Mouse (Mus musculus): ENCODE measurements around the gene Rundc3a.

Rundc3a gene

DNA sequence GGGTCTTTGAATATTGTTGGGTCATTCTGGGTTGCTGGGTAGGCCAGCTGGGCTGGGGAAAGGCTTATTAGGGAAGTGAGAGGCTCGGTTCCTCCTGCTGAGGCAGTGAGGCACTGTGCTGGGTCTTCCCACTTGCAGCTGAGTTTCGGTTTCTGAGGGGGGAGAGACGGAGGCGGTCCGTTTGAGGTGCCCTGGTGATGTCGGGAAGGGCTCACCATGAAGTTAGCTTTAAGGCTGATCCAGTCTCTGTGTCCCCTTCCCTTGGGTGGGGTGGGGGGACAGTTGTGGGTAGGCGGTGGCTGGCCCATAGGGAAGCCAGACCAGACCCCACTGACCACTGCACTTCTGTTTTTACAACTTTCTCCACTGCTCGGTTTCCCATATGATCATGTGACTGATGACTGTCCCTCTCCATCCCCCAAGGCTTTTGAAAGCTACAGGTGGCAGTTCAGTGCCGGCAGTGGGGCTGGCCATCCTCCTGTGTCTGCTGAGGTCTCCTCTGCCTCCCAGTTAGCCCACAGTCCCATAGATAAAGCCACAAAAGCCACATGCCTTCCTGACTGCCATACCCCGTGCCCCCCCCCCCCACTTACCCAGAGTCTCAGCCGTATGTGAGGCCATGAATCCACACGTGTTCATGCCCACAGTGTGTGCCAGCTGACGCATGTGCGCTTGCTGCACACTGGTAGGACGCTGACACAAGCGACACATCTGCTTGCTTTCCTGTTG is 39.1 kb downstream of the Rundc3a start:
- in situ Hi-C loops (cut with MboI, MseI): loop anchor here (5.0 to 10.0 kb wide), 3 partner anchors 110 to 347 kb away; partner anchors contain the start of genes Atxn7l3 and Mpp2

DNA sequence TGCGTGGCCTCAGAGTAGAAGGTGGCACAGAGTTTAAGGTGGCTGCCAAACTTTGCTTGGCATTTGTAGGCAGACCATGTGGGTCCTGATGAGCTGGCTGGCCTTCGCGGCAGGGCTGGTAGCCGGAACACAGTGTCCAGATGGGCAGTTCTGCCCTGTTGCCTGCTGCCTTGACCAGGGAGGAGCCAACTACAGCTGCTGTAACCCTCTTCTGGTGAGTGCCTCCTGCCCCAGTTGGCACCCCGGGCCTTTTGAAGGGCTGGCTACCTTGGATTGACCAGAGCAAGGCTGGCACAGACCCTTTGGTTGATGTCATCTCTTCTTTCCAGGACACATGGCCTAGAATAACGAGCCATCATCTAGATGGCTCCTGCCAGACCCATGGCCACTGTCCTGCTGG is 39.7 kb downstream of the Rundc3a start:
- in situ Hi-C loops (cut with MboI, MseI): loop anchor here (5.0 to 10.0 kb wide), 3 partner anchors 111 to 348 kb away; partner anchors contain the start of genes Atxn7l3 and Mpp2

DNA sequence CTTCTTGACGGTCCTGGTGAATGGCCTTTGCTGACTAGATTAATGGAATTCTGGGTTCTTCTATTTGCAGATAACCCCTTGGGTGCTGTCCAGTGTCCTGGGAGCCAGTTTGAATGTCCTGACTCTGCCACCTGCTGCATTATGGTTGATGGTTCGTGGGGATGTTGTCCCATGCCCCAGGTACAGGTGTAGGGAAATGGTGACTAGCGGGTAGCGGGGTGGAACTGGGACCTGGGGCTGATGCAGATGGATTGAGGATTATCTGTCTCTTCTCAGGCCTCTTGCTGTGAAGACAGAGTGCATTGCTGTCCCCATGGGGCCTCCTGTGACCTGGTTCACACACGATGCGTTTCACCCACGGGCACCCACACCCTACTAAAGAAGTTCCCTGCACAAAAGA is 40.7 kb downstream of the Rundc3a start:
- in situ Hi-C loops (cut with MboI, MseI): loop anchor here (5.0 to 10.0 kb wide), 3 partner anchors 112 to 349 kb away; partner anchors contain the start of genes Atxn7l3 and Mpp2

DNA sequence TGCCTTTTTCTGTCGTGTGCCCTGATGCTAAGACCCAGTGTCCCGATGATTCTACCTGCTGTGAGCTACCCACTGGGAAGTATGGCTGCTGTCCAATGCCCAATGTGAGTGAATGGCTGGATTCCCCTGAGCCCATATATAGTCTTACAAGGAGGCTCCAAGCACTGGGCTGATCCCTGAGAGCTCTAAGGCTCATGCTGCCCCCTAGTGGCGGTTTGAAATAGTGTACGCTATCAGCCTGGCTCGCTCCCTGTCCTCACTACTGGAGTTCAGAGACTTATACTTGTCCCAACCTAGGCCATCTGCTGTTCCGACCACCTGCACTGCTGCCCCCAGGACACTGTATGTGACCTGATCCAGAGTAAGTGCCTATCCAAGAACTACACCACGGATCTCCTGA is 41.2 kb downstream of the Rundc3a start:
- in situ Hi-C loops (cut with MboI, MseI): loop anchor here (5.0 to 10.0 kb wide), 3 partner anchors 112 to 350 kb away; partner anchors contain the start of genes Atxn7l3 and Mpp2

DNA sequence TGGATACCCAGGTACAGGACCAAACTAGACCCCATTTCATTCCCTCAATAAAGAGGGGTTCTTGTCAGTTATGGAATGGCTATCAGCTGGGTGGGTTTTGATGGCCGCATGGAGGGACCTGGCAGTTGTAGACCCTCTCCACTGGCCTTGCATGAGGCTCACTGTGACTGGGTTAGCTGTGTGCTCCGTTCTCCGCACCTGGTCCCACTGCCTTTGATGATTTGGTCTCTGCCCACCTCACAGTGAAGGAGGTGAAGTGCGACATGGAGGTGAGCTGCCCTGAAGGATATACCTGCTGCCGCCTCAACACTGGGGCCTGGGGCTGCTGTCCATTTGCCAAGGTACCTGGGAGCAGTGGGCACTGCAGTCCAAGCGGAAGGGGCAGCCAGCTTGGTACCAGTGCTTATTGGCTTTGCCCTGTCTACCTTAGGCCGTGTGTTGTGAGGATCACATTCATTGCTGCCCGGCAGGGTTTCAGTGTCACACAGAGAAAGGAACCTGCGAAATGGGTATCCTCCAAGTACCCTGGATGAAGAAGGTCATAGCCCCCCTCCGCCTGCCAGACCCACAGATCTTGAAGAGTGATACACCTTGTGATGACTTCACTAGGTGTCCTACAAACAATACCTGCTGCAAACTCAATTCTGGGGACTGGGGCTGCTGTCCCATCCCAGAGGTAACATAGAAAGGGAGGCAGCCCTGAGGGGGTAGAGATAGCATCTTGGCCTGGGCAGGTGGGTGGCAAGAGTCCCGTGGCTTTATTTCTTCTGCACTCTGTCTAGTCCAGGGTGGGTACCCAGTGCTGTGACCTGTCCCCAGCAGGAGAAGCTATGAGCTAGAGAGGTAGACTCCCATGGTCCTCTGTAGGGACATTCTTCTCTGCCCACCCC is 41.9 kb downstream of the Rundc3a start:
- in situ Hi-C loops (cut with MboI, MseI): loop anchor here (5.0 to 10.0 kb wide), 3 partner anchors 113 to 350 kb away; partner anchors contain the start of genes Atxn7l3 and Mpp2

DNA sequence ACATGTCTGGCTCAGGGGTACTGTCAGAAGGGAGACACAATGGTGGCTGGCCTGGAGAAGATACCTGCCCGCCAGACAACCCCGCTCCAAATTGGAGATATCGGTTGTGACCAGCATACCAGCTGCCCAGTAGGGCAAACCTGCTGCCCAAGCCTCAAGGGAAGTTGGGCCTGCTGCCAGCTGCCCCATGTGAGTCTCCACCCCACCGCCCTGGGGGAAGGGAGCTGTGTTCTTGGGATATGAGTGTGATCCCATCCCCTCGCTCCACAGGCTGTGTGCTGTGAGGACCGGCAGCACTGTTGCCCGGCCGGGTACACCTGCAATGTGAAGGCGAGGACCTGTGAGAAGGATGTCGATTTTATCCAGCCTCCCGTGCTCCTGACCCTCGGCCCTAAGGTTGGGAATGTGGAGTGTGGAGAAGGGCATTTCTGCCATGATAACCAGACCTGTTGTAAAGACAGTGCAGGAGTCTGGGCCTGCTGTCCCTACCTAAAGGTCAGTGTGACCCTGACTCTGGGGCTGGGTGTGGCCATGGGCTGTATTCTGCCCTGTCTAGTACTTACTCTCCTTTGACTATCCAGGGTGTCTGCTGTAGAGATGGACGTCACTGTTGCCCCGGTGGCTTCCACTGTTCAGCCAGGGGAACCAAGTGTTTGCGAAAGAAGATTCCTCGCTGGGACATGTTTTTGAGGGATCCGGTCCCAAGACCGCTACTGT is 42.7 kb downstream of the Rundc3a start:
- in situ Hi-C loops (cut with MboI, MseI): loop anchor here (10.0 kb wide), 2 partner anchors 141 to 351 kb away; partner anchors contain the start of genes Atxn7l3 and Mpp2

DNA sequence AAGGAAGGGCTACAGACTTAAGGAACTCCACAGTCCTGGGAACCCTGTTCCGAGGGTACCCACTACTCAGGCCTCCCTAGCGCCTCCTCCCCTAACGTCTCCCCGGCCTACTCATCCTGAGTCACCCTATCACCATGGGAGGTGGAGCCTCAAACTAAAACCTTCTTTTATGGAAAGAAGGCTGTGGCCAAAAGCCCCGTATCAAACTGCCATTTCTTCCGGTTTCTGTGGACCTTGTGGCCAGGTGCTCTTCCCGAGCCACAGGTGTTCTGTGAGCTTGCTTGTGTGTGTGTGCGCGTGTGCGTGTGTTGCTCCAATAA is 43.2 kb downstream of the Rundc3a start:
- in situ Hi-C loops (cut with MboI, MseI): loop anchor here (10.0 kb wide), 2 partner anchors 142 to 352 kb away; partner anchors contain the start of genes Atxn7l3 and Mpp2

DNA sequence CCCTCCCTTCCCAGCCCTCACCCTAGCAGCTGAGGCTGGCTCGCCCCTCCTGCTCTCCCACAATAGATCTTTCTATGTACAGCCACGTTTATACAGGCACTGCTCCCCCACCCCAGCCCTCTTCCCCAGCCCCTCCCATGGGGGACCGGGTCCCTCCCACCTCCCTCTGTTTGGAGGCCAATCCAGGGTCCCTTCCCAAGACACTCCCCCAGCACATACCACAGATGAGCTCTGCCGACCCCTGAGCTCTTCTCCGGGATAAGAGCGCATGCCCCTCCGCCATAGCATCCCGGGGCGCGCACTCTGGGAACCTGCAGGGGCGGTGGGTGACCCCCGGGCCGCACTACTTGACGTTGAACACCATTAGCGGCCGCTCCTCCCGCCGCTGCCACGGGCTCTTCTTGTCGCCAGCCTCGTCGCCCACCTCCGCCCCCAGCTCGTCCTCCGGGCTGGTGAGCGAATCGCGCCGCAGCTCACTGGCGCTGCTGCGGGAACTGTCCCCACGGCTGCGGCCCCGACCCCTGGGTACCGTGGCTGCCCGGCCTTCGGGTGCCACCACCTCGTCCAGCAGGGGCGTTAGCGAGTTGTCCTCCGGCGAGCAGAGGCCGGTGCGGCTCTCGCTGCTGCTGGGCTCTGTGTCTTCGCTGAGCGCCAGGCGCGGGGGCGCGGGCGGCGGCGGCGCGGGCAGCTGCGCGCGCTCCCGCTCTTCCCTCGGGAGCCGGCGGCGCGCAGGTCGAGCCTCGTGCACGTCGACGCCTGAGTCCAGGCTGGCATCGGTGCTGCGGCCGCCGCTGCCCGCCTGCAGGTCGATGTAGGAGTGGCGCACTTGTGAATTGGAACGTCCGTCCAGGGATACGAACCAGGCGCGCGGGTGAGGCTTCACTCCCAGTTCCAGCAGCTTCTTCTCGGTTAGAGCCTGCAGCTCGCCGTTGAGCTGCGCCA is 44.2 kb downstream of the Rundc3a start:
- in situ Hi-C loops (cut with MboI, MseI): loop anchor here (10.0 kb wide), 2 partner anchors 143 to 353 kb away; partner anchors contain the start of genes Atxn7l3 and Mpp2

DNA sequence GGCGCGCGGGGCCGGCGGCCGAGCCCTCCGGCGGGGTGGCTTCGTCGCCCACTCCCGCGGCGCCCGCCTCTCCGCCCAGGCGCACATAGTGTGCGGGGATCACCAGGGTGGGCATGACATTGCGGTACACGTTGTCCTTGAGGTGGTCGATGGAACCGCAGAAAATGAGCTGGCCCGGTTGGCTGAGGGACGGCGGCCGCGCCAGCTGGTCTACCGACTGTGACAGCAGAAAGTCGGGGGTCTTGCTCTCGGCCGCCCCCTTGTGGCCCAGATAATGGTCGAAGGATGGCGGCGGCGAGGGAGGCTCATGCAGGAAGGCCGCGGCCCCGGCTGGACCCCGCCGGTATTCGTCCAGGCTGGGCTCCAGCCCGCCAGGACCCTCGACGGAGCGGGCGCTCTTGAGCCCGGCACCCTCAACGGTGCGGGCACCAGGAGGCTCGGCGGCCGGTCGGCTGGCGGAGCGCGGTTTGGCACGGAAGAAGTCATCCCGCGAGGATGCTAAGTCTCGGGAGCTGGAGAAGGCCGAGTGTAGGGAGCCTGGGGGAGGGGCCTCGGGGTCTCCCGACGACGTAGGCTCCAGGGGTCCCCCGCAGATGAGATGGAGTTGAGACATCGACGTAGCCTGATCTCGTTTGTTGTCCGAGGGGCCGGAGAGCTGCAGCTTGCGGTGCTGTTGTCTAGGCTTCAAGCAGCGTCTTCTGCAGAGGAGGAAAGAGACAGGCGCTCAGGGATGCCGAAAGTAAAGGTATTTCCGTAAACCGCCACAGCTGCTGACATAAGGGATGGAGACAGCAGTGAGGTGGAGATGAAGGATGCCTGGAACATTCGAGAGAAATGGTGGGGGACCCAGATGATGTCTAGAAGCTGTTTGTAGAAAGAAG is 45.2 kb downstream of the Rundc3a start:
- in situ Hi-C loops (cut with MboI, MseI): loop anchor here (10.0 kb wide), 2 partner anchors 144 to 354 kb away; partner anchors contain the start of genes Atxn7l3 and Mpp2

DNA sequence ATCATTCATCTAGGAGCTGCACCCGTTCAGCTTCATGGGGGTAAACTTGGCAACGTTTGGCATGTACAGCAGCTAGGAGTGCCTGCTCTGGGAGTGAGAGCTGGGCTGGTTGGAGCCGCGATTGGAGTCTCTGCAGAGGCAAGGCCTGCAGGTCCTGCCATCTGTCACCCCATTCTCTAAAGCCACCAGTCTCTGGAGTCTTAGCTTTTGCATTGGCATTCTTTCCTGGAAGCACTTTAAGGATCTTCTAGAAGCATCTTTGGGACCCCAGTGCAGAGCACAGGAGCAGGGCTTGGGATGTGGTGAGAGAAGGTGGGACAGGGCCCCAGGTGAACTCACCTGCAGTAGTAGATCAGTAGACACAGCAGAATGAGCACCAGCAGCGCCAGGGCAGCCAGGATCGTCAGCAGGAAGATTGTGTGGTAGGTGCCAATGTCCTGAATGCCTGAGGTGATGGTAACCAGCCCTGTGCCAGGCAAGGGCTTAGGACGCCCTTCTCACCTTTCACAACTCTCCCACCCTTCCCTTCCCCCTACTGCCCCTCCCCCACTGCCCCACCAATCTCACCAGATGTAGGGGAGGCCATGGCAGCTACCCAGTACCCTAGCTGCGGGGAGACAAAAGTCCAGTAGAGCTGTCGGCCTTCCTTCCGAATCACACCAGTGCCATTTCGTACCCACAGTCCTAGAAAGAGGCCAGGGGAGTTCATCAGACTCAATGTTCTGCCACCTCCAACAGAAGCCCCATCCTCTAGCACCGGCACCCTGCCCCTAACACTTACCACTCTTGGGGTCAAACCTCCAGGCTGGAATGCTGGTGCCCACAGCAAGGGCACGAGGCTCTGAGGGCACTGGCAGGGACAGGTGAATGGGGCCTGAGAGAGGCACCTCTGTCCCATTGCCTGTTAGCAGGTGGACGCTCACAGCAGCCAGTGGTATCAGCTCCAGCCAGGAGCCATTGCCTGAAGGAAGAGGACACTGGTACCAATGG is 46.2 kb downstream of the Rundc3a start:
- in situ Hi-C loops (cut with MboI, MseI): loop anchor here (10.0 kb wide), 2 partner anchors 145 to 355 kb away; partner anchors contain the start of genes Atxn7l3 and Mpp2

DNA sequence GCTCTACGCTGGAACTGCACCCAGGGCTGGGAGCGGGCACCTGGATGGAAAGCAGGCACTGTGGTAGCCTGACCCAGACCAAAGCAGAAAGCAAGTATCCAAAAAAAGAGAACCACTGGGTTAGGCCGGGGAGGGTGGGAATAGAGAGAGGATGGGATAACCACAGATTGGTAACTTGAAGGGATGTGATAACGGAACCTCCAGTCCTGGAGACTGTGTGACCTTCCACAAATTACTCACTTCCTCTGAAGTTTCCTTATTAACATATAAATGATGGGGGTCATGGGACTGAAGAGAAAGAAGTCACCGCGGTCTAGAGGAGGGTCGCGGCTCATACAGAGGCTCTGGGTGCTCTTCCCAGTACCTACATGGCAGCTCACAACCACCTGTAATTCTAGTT is 47.1 kb downstream of the Rundc3a start:
- in situ Hi-C loops (cut with MboI, MseI): no loop called here

DNA sequence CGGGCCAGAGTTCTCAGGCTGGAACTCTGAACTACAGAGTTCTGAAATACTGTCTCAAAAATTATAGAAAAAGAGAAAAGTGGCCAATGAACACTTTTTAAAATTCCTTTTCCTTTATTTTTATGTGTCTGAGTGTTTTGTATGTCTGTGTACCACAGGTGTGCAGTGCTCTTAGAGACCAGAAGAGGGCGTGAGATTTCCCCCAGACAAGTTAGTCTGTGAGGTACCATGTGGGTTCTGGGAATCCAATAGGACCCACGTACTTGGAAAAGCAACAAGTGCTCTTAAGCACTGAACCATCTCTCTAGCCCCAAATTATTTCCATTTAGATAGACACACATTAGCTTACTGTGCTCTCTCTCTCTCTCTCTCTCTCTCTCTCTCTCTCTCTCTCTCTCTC is 48.2 kb downstream of the Rundc3a start:
- in situ Hi-C loops (cut with MboI, MseI): no loop called here

DNA sequence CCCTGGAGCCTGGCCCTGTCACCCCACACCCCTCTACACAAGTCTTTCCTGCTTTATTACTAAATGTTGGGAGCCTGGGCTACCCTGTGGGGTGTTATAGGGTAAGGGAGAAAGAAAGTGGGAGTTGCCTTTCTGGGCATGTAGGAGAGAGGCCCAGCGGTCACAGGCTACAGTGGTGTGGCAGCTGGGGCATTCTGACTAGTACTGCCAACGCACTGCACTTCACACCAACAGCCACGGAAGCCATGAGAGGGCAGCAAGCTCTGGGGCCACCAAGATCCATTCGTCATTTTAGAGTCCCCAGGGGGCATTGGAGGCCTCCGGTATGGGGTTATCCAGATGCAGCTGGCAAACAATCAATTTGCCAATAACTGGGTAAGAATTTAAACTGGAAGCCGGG is 48.9 kb downstream of the Rundc3a start:
- in situ Hi-C loops (cut with MboI, MseI): no loop called here

DNA sequence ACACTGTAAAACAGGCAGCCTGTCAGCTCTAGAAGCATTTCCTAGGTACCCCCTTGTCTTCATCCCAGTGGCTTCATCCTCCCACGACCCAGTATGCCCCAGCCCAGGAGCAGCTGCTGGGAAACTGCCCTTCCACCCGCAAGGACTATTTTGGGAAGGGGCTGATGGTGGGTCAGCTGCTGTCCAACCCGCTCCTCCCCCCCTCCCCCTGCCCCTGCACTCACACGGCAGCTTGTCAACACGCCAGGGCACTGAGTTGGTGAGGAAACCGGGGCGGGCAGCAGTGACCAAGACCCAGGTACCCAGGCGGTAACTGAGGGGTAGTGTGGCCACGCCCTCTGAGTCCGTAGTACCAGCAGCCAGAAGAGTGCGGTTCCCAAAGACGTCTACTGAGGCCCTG is 50.5 kb downstream of the Rundc3a start:
- in situ Hi-C loops (cut with MboI, MseI): no loop called here

DNA sequence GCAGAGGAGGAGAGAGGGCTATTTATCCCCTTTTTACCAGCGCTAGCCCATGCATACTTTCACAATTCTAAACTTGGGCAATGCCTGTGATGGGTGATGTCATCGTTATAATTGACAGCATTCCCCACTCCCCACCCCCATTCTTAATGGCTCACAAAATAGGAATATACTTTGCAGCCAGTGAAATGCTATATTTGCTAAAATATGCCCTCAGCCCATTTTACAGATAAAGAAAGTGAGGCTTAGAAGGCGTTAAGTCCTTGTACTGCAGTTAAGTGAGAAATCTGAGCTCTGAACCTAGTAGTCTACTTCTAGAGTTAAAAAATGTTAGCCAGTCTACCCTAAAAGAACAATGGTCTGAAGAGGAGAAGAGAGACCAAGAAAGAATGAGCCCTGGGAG is 51.1 kb downstream of the Rundc3a start:
- in situ Hi-C loops (cut with MboI, MseI): no loop called here

DNA sequence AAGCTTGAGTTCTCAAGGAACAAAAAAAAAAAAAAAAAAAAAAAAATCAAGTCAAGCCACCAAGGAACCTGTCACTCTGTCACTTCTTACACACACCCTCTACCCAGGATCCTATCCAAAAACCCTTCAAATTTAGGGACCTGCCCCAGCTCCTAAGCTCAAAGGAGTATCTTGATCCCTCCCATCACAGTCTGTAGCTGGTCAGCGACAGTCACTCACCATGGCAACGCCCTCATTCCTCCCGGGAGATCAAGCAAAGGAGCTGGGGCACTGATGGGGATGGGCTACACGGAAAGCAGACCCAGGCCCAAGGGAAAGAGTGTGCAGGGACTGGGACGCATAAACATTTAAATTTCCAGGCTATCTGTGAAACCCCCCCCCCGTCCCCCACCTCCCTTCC is 51.6 kb downstream of the Rundc3a start:
- in situ Hi-C loops (cut with MboI, MseI): no loop called here

DNA sequence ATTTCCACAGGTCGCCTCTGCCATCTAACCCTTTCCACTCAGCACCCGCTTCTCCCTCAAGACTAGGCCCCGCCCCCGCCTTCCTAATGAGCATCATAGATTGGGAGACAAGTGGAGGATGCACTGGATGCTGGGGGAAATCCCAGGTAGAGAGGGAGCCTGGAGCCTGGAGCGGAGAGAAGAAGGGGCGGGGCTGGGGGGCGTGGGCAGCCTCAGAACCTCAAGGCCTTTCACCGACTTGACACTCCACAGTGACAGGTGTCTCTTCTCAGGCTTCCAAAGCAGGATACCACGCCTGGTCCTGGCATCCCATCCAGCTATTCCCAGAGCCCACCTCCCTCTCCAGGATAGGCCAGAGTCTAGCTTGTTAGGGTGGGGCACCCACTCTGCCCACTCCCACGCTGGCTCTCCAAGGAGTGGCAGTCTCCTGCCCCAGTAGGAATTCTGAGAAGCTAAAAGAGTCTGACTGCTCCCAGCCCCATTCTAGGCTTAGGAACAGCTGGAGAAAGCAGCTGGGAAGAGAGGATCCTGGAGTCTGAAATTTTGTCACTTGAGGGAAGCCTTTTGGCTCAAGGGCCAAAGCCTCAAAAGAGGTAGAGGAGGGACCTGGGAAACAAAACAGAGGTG is 52.2 kb downstream of the Rundc3a start:
- in situ Hi-C loops (cut with MboI, MseI): no loop called here

All from T-helper 2 cell (primary cell).